ENCODE assay signal across 8 mouse cellular contexts in genomic region chrX:137038502-137038901, GRCm38 (mm10). TPM values are rescaled to one million over a fixed set of nuclear protein-coding genes. Genes with fewer than 3 reads are reported as not detected.
DNase-seq lines count a peak whose midpoint lies in the region; ATAC-seq and TF ChIP-seq lines count a peak whose summit lies in the region.

No protein-coding gene starts in this region.

- peak overlapping the region; percentile 21 for H3K4me2 ChIP-seq in CH12.LX (ENCODE audit: insufficient read depth, low read depth, poor library complexity, severe bottlenecking)
- H3K4me2 ChIP-seq in forebrain, embryonic 16.5 days (ENCODE audit: low read length), result peak overlapping the region; percentile 54
- H3K4me2 ChIP-seq in liver, postnatal 0 days (ENCODE audit: low read depth, low read length), result peak overlapping the region; percentile 68

- dilution Hi-C loops in CH12.LX (cut with MboI; ENCODE audit: extremely low pct_ligation_motif_present, extremely low pct_unique_long_range_greater_than_20kb, low sequenced_read_pairs), result no loop called here

- no peaks in the 10 kb centered on the region for H3K27me3 ChIP-seq in heart, embryonic 10.5 days (ENCODE audit: insufficient read depth, poor library complexity, severe bottlenecking)
- no peaks in the 10 kb centered on the region for H3K27me3 ChIP-seq in CH12.LX (replicated peaks)
- no peaks in the 10 kb centered on the region for H3K27me3 ChIP-seq in forebrain, embryonic 16.5 days (replicated peaks; ENCODE audit: control insufficient read depth, insufficient read depth, low read length)
- H3K27me3 ChIP-seq in liver, postnatal 0 days (ENCODE audit: insufficient read depth, low read length), result no peaks in the 10 kb centered on the region

- peak overlapping the region; percentile 94 for H3K27ac ChIP-seq in heart, embryonic 10.5 days
- H3K27ac ChIP-seq in CH12.LX (ENCODE audit: insufficient read depth, low read depth), result no peak overlapping the region; the same call in 1 of the 2 replicates
- peak overlapping the region; percentile 84 for H3K27ac ChIP-seq in forebrain, embryonic 16.5 days (ENCODE audit: low read length)
- peak overlapping the region; percentile 89 for H3K27ac ChIP-seq in liver, postnatal 0 days (ENCODE audit: low read depth)

- H3K4me3 ChIP-seq in heart, embryonic 10.5 days, result peak overlapping the region; percentile 65
- peak overlapping the region; percentile 58 to 89 (median 83) for H3K4me3 ChIP-seq in CH12.LX (replicated peaks in 1 of 3; ENCODE audit: low read depth in 2 of 3, low read length in 2 of 3, poor library complexity in 1 of 3)
- peak overlapping the region; percentile 49 for H3K4me3 ChIP-seq in forebrain, embryonic 16.5 days (replicated peaks; ENCODE audit: low read length)
- H3K4me3 ChIP-seq in liver, postnatal 0 days (ENCODE audit: low read depth, low read length), result peak overlapping the region; percentile 68

- H3K9ac ChIP-seq in CH12.LX (ENCODE audit: insufficient read depth, low read depth), result peak overlapping the region; percentile 82
- peak overlapping the region; percentile 66; the same call in 1 of the 2 replicates for H3K9ac ChIP-seq in forebrain, embryonic 16.5 days (replicated peaks; ENCODE audit: low read depth, low read length)
- H3K9ac ChIP-seq in liver, postnatal 0 days (replicated peaks), result peak overlapping the region; percentile 72

- H3K4me1 ChIP-seq in heart, embryonic 10.5 days, result no peaks in the 10 kb centered on the region
- peaks cover 0 to 9% of the 10 kb centered on the region in 2 experiments; a peak in 1 of 4 replicates for H3K4me1 ChIP-seq in CH12.LX (ENCODE audit: control insufficient read depth in 1 of 2, insufficient read depth in 2 of 2)
- peaks cover 6% of the 10 kb centered on the region for H3K4me1 ChIP-seq in forebrain, embryonic 16.5 days (replicated peaks; ENCODE audit: control insufficient read depth, insufficient read depth, low read length)
- H3K4me1 ChIP-seq in liver, postnatal 0 days (ENCODE audit: insufficient read depth), result peaks cover 3% of the 10 kb centered on the region; the same call in 1 of the 2 replicates

- peaks cover 15% of the 10 kb centered on the region; the same call in 1 of the 2 replicates for H3K79me2 ChIP-seq in CH12.LX (replicated peaks; ENCODE audit: control insufficient read depth, extremely low read depth, insufficient read depth, poor library complexity, severe bottlenecking)

- TF ChIP-seq CTCF in CH12.LX (conservative IDR thresholded peaks at IDR 0.05 in 1 of 2, IDR thresholded peaks at IDR 0.05 in 1 of 2; ENCODE audit: low read depth in 2 of 2, low read length in 2 of 2), result no peak
- no peak for TF ChIP-seq CTCF in liver, postnatal 0 days (IDR thresholded peaks at IDR 0.05; ENCODE audit: low read depth)

- 40% methylated on average over 7 of the region's 7 CpGs for WGBS in heart, embryonic 10.5 days
- 52% methylated on average over 7 of the region's 7 CpGs for WGBS in forebrain, embryonic 16.5 days
- 39% methylated on average over 7 of the region's 7 CpGs for WGBS in liver, postnatal 0 days (ENCODE audit: insufficient replicate concordance)

- TF ChIP-seq RAD21 in CH12.LX (IDR thresholded peaks at IDR 0.05; ENCODE audit: low read depth, low read length), result no peak

- H3K36me3 ChIP-seq in heart, embryonic 10.5 days, result no peaks in the 10 kb centered on the region
- peaks cover 0 to 2% of the 10 kb centered on the region in 2 experiments for H3K36me3 ChIP-seq in CH12.LX (replicated peaks in 1 of 2; ENCODE audit: control insufficient read depth in 1 of 2, insufficient read depth in 1 of 2, low read length in 1 of 2)
- H3K36me3 ChIP-seq in forebrain, embryonic 16.5 days (ENCODE audit: control insufficient read depth, insufficient read depth), result no peaks in the 10 kb centered on the region
- H3K36me3 ChIP-seq in liver, postnatal 0 days (replicated peaks; ENCODE audit: insufficient read depth, low read length), result no peaks in the 10 kb centered on the region

- DNase-seq in heart, embryonic 10.5 days (ENCODE audit: low spot score), result no peak
- no peak for DNase-seq in heart, adult 11 months
- DNase-seq in CH12.LX (ENCODE audit: extremely low read depth), result no peak
- no peak for DNase-seq in liver, postnatal 0 days
- no peak for DNase-seq in thymus, postnatal 36 days
- DNase-seq in adrenal gland, postnatal 25 days, result no peak

- in situ Hi-C loops in CH12.LX (cut with MboI; ENCODE audit: low pct_ligation_motif_present, low pct_unique_long_range_greater_than_20kb, low sequenced_read_pairs), result no loop called here

- no peaks in the 10 kb centered on the region for H3K9me3 ChIP-seq in heart, embryonic 10.5 days
- no peaks in the 10 kb centered on the region for H3K9me3 ChIP-seq in CH12.LX (replicated peaks; ENCODE audit: low read length)
- H3K9me3 ChIP-seq in forebrain, embryonic 16.5 days (ENCODE audit: control insufficient read depth, low read length), result no peaks in the 10 kb centered on the region
- H3K9me3 ChIP-seq in liver, postnatal 0 days (ENCODE audit: low read length), result no peaks in the 10 kb centered on the region

- no peak for TF ChIP-seq EP300 in CH12.LX (IDR thresholded peaks at IDR 0.05; ENCODE audit: low read length)
- TF ChIP-seq EP300 in liver, postnatal 0 days (IDR thresholded peaks at IDR 0.05; ENCODE audit: low read depth), result no peak

- peak; percentile 21 for ATAC-seq in forebrain, embryonic 16.5 days
- ATAC-seq in liver, postnatal 0 days, result peak; percentile 15; the same call in 1 of the 2 replicates
- no peak for ATAC-seq in frontal cortex, adult (ENCODE audit: low TSS enrichment)

- no peak for TF ChIP-seq POLR2A in CH12.LX (IDR thresholded peaks at IDR 0.05; ENCODE audit: low read depth, low read length)

TF ChIP-seq in CH12.LX, 34 proteins besides CTCF, POLR2A, EP300 and RAD21:
- TF ChIP-seq JUND (conservative IDR thresholded peaks at IDR 0.05; ENCODE audit: low read depth, low read length), result no peak
- TF ChIP-seq JUN (IDR thresholded peaks at IDR 0.05; ENCODE audit: insufficient read depth, low read depth, low read length), result no peak
- TF ChIP-seq SMC3 (IDR thresholded peaks at IDR 0.05; ENCODE audit: low read depth, low read length), result no peak
- no peak for TF ChIP-seq NRF1 (IDR thresholded peaks at IDR 0.05; ENCODE audit: low read depth, low read length)
- TF ChIP-seq UBTF (IDR thresholded peaks at IDR 0.05; ENCODE audit: low read depth, low read length), result no peak
- no peak for TF ChIP-seq TCF12 (IDR thresholded peaks at IDR 0.05; ENCODE audit: low read depth, low read length)
- no peak for TF ChIP-seq ELF1 (IDR thresholded peaks at IDR 0.05; ENCODE audit: low read depth, low read length)
- no peak for TF ChIP-seq MAFK (IDR thresholded peaks at IDR 0.05; ENCODE audit: insufficient replicate concordance, low read length)
- no peak for TF ChIP-seq USF1 (IDR thresholded peaks at IDR 0.05; ENCODE audit: low read depth, low read length)
- TF ChIP-seq HCFC1 (IDR thresholded peaks at IDR 0.05; ENCODE audit: low read depth, low read length), result no peak
- no peak for TF ChIP-seq ZC3H11A (IDR thresholded peaks at IDR 0.05; ENCODE audit: low read depth, low read length)
- no peak for TF ChIP-seq BHLHE40 (IDR thresholded peaks at IDR 0.05; ENCODE audit: low read depth, low read length)
- no peak for TF ChIP-seq E2F4 (IDR thresholded peaks at IDR 0.05; ENCODE audit: insufficient replicate concordance, low read depth, low read length)
- no peak for TF ChIP-seq ZNF384 (IDR thresholded peaks at IDR 0.05; ENCODE audit: low read depth, low read length)
- TF ChIP-seq ZKSCAN1 (IDR thresholded peaks at IDR 0.05; ENCODE audit: borderline replicate concordance, low read depth, low read length), result no peak
- TF ChIP-seq POLR2AphosphoS2 (IDR thresholded peaks at IDR 0.05; ENCODE audit: low read depth, low read length), result no peak
- no peak for TF ChIP-seq IRF4 (IDR thresholded peaks at IDR 0.05; ENCODE audit: low read depth, low read length)
- no peak for TF ChIP-seq MYC (IDR thresholded peaks at IDR 0.05; ENCODE audit: low read depth, low read length)
- no peak for TF ChIP-seq SIN3A (IDR thresholded peaks at IDR 0.05; ENCODE audit: low read length)
- no peak for TF ChIP-seq KAT2A (IDR thresholded peaks at IDR 0.05; ENCODE audit: insufficient replicate concordance, low read length)
TF ChIP-seq in CH12.LX: peak in this region for 0.

RNA-seq across cellular contexts. Expression of gene Slc25a53, which starts 0.4 kb away (rescaled TPM):
- 6.1 and 6.3 TPM in 2 replicates for polyA plus RNA-seq in heart, embryonic 10.5 days (2016; fragmentation: Nextera tagmentation; extraction: Ambion mirVana)
- total RNA-seq in CH12.LX (2012; rRNA removed), result 3.3 and 4.2 TPM in 2 replicates
- 3.1 and 6.2 TPM in 2 replicates for total RNA-seq in CH12.LX (2014; rRNA removed)
- 3.0 and 3.5 TPM in 2 replicates for polyA plus RNA-seq in CH12.LX (2012; ENCODE audit: insufficient read length, low read depth)
- polyA plus RNA-seq in forebrain, embryonic 16.5 days (2015; fragmentation: Nextera tagmentation; extraction: Ambion mirVana), result 16.2 and 17.2 TPM in 2 replicates
- 2.0 and 2.5 TPM in 2 replicates for polyA plus RNA-seq in liver, postnatal 0 days (2015; fragmentation: Nextera tagmentation; extraction: Ambion mirVana)
- total RNA-seq in adrenal gland, postnatal 25 days (2021), result 13.5 and 13.7 TPM in 2 replicates

RNA-seq across cellular contexts. Expression of gene Fam199x, which starts 10.9 kb away (rescaled TPM):
- 8.4 and 9.1 TPM in 2 replicates for polyA plus RNA-seq in heart, embryonic 10.5 days (2016; fragmentation: Nextera tagmentation; extraction: Ambion mirVana)
- total RNA-seq in CH12.LX (2012; rRNA removed) (6.2 and 6.8 TPM in 2 replicates), CH12.LX (2014; rRNA removed) (10.5 and 13.0 TPM in 2 replicates)
- 3.5 and 4.3 TPM in 2 replicates for polyA plus RNA-seq in CH12.LX (2012; ENCODE audit: insufficient read length, low read depth)
- polyA plus RNA-seq in forebrain, embryonic 16.5 days (2015; fragmentation: Nextera tagmentation; extraction: Ambion mirVana), result 7.1 and 7.3 TPM in 2 replicates
- 1.1 and 1.5 TPM in 2 replicates for polyA plus RNA-seq in liver, postnatal 0 days (2015; fragmentation: Nextera tagmentation; extraction: Ambion mirVana)
- 6.3 and 7.2 TPM in 2 replicates for total RNA-seq in adrenal gland, postnatal 25 days (2021)

RNA-seq across cellular contexts. Expression of gene Zcchc18, which starts 45.5 kb away (rescaled TPM):
- polyA plus RNA-seq in heart, embryonic 10.5 days (2016; fragmentation: Nextera tagmentation; extraction: Ambion mirVana), result 4.0 and 8.6 TPM in 2 replicates
- 4.5 and 6.8 TPM in 2 replicates for total RNA-seq in CH12.LX (2012; rRNA removed)
- total RNA-seq in CH12.LX (2014; rRNA removed), result 0.34 TPM in 2 replicates
- polyA plus RNA-seq in CH12.LX (2012; ENCODE audit: insufficient read length, low read depth), result 0.83 and 0.97 TPM in 2 replicates
- 315 and 386 TPM in 2 replicates for polyA plus RNA-seq in forebrain, embryonic 16.5 days (2015; fragmentation: Nextera tagmentation; extraction: Ambion mirVana)
- polyA plus RNA-seq in liver, postnatal 0 days (2015; fragmentation: Nextera tagmentation; extraction: Ambion mirVana), result 0.21 and 0.25 TPM in 2 replicates
- 8.3 and 13.7 TPM in 2 replicates for total RNA-seq in adrenal gland, postnatal 25 days (2021)

Comparison
In these comparisons a context has a peak if more than half of its experiments do, and no peak if none do; other contexts are left out.
1. RNA of gene Zcchc18, which starts 45.5 kb away (polyA plus RNA-seq): 315 to 386 TPM in forebrain, embryonic 16.5 days; 4.0 to 8.6 TPM in heart, embryonic 10.5 days, 0.83 to 0.97 TPM in CH12.LX and 0.21 to 0.25 TPM in liver, postnatal 0 days; every median in the first group is over 10 times any median in the second.
2. Peak in every context shown above with its lines, with median percentiles within 50 percentile points of each other: H3K4me3 ChIP-seq, H3K4me2 ChIP-seq and H3K9ac ChIP-seq.